Mouse (Mus musculus) cortical plate, adult 2 months (tissue): ENCODE results near the gene Gtf3c1.

Experiments
- CTCF ChIP-seq: fragments of 200-500 bp; IDR thresholded peaks from 2 replicates; pipeline ENCODE4 v1.5.1; 2011; ENCODE audit warnings: mild to moderate bottlenecking, control low read depth, low read length; ENCODE audit not compliant: insufficient read depth; ENCODE audit errors: extremely low read depth
- POLR2A ChIP-seq: fragments of 200-500 bp; IDR thresholded peaks from 2 replicates; pipeline ENCODE4 v1.6.1; 2011; ENCODE audit warnings: mild to moderate bottlenecking, low read length, control low read depth; ENCODE audit not compliant: insufficient read depth; ENCODE audit errors: extremely low read depth

GRCm38 (mm10) chr7:125748186-125748585 is 40.6 kb upstream of the Gtf3c1 start:
- peak; percentile 55; the same call in 1 of the 2 replicates for TF ChIP-seq CTCF
- TF ChIP-seq POLR2A = no peak
